Mouse (Mus musculus): ENCODE results near the gene Gm17387. TPM values are rescaled to one million over a fixed set of nuclear protein-coding genes. Genes with fewer than 3 reads are reported as not detected.

Gene Gm17387
- total and polyA plus RNA-seq, 2 experiments from 2014 or later: not detected

- Histone ChIP-seq H3K27me3 (ENCODE audit: insufficient read depth, low read length) (no peaks in the 10 kb centered on the region), H3K4me2 (ENCODE audit: low read depth, low read length, poor library complexity, severe bottlenecking) (no peak overlapping the region), H3K4me3 (ENCODE audit: low read depth, low read length) (no peak overlapping the region), H3K9me3 (ENCODE audit: low read length) (no peaks in the 10 kb centered on the region), H3K9ac (replicated peaks; ENCODE audit: low read length, poor library complexity, severe bottlenecking) (no peak overlapping the region), H3K36me3 (ENCODE audit: insufficient read depth, low read length) (no peaks in the 10 kb centered on the region), H3K4me1 (ENCODE audit: insufficient read depth, low read length) (no peaks in the 10 kb centered on the region), H3K27ac (ENCODE audit: low read depth, low read length) (no peak overlapping the region)
- WGBS: 87% methylated on average over 2 of the region's 2 CpGs
- no peak for ATAC-seq (ENCODE audit: low FRiP score)
- no peak for TF ChIP-seq CTCF (IDR thresholded peaks at IDR 0.05)
- DNase-seq (ENCODE audit: low spot score): no peak
Observed at GRCm38 (mm10) chr7:141049326-141049725, 20.4 kb downstream of the Gm17387 start.

GRCm38 (mm10) chr7:141051060-141051685 is 22.2 kb downstream of the Gm17387 start:
- no peak for DNase-seq (ENCODE audit: low spot score)
- no peak for ATAC-seq (ENCODE audit: low FRiP score)
- 67% methylated on average over 17 of the region's 17 CpGs for WGBS
- no peak for TF ChIP-seq CTCF (IDR thresholded peaks at IDR 0.05)
- no peaks in the 10 kb centered on the region for H3K36me3 ChIP-seq (ENCODE audit: insufficient read depth, low read length)
- H3K4me1 ChIP-seq (ENCODE audit: insufficient read depth, low read length): no peaks in the 10 kb centered on the region
- H3K27me3 ChIP-seq (ENCODE audit: insufficient read depth, low read length): no peaks in the 10 kb centered on the region
- no peak overlapping the region for H3K4me3 ChIP-seq (ENCODE audit: low read depth, low read length)
- H3K4me2 ChIP-seq (ENCODE audit: low read depth, low read length, poor library complexity, severe bottlenecking): no peak overlapping the region
- H3K9me3 ChIP-seq (ENCODE audit: low read length): no peaks in the 10 kb centered on the region
- no peak overlapping the region for H3K9ac ChIP-seq (replicated peaks; ENCODE audit: low read length, poor library complexity, severe bottlenecking)
- no peak overlapping the region for H3K27ac ChIP-seq (ENCODE audit: low read depth, low read length)

- no peak overlapping the region for H3K9ac ChIP-seq (replicated peaks; ENCODE audit: low read length, poor library complexity, severe bottlenecking)
- no peak overlapping the region for H3K4me3 ChIP-seq (ENCODE audit: low read depth, low read length)
- H3K4me2 ChIP-seq (ENCODE audit: low read depth, low read length, poor library complexity, severe bottlenecking): no peak overlapping the region
- H3K36me3 ChIP-seq (ENCODE audit: insufficient read depth, low read length): no peaks in the 10 kb centered on the region
- TF ChIP-seq CTCF (IDR thresholded peaks at IDR 0.05): no peak
- 89% methylated on average over 4 of the region's 4 CpGs for WGBS
- H3K9me3 ChIP-seq (ENCODE audit: low read length): no peaks in the 10 kb centered on the region
- DNase-seq (ENCODE audit: low spot score) (no peak), ATAC-seq (ENCODE audit: low FRiP score) (no peak)
- H3K27ac ChIP-seq (ENCODE audit: low read depth, low read length): no peak overlapping the region
- no peaks in the 10 kb centered on the region for H3K27me3 ChIP-seq (ENCODE audit: insufficient read depth, low read length)
- H3K4me1 ChIP-seq (ENCODE audit: insufficient read depth, low read length): no peaks in the 10 kb centered on the region
Observed at GRCm38 (mm10) chr7:141052016-141052415, 23.1 kb downstream of the Gm17387 start.

DNA sequence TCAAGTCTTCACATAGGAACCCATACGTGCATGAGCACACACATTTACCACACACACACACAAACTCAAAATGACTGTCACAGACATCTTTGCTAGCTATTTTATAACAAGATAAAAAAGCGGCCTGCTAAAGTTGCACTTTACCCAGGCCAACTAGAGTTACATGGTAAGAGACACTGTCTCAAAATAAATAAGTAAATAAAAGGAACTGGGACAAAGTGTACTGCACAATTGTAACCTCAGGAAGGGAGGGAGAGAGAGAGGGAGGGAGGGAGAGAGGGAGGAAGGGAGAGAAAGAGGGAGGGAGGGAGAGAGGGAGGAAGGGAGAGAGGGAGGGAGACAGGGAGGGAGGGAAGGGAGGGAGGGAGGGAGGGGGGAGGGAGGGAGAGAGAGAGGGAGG is 23.5 kb downstream of the Gm17387 start:
- H3K9me3 ChIP-seq (ENCODE audit: low read length): no peaks in the 10 kb centered on the region
- H3K36me3 ChIP-seq (ENCODE audit: insufficient read depth, low read length): no peaks in the 10 kb centered on the region
- WGBS: 89% methylated on average over 2 of the region's 2 CpGs
- DNase-seq (ENCODE audit: low spot score): no peak
- H3K4me2 ChIP-seq (ENCODE audit: low read depth, low read length, poor library complexity, severe bottlenecking): no peak overlapping the region
- H3K4me3 ChIP-seq (ENCODE audit: low read depth, low read length): no peak overlapping the region
- no peak for TF ChIP-seq CTCF (IDR thresholded peaks at IDR 0.05)
- H3K27me3 ChIP-seq (ENCODE audit: insufficient read depth, low read length): no peaks in the 10 kb centered on the region
- no peaks in the 10 kb centered on the region for H3K4me1 ChIP-seq (ENCODE audit: insufficient read depth, low read length)
- H3K27ac ChIP-seq (ENCODE audit: low read depth, low read length): no peak overlapping the region
- no peak overlapping the region for H3K9ac ChIP-seq (replicated peaks; ENCODE audit: low read length, poor library complexity, severe bottlenecking)
- no peak for ATAC-seq (ENCODE audit: low FRiP score)

DNA sequence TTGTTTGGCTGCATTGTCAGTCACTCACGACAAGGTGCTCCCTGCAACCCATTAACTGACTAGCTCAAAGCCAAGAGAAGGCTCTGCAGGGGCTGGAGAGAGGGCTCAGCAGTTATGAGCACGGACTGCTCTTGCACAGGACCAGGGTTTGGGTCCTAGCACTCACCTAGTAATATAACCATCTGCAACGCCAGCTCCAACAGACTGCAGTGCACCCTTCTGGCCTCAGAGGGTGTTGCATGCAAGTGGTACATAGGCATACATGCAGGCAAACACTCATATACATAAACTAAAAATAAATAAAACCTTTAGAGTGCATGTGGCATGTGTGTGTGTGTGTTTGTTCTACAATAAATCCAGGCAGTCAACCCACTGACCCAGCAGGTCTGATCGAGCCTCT is 26.9 kb downstream of the Gm17387 start:
- no peak overlapping the region for H3K4me3 ChIP-seq (ENCODE audit: low read depth, low read length)
- no peak overlapping the region for H3K27ac ChIP-seq (ENCODE audit: low read depth, low read length)
- no peak for TF ChIP-seq CTCF (IDR thresholded peaks at IDR 0.05)
- WGBS: 74% methylated on average over 4 of the region's 4 CpGs
- no peaks in the 10 kb centered on the region for H3K27me3 ChIP-seq (ENCODE audit: insufficient read depth, low read length)
- ATAC-seq (ENCODE audit: low FRiP score) (no peak), DNase-seq (ENCODE audit: low spot score) (no peak)
- no peaks in the 10 kb centered on the region for H3K9me3 ChIP-seq (ENCODE audit: low read length)
- no peak overlapping the region for H3K4me2 ChIP-seq (ENCODE audit: low read depth, low read length, poor library complexity, severe bottlenecking)
- H3K9ac ChIP-seq (replicated peaks; ENCODE audit: low read length, poor library complexity, severe bottlenecking): no peak overlapping the region
- H3K36me3 ChIP-seq (ENCODE audit: insufficient read depth, low read length): no peaks in the 10 kb centered on the region
- peaks cover 4% of the 10 kb centered on the region; the same call in 1 of the 2 replicates for H3K4me1 ChIP-seq (ENCODE audit: insufficient read depth, low read length)

- no peak for ATAC-seq (ENCODE audit: low FRiP score)
- H3K27ac ChIP-seq (ENCODE audit: low read depth, low read length): no peak overlapping the region
Observed at GRCm38 (mm10) chr7:141056976-141057375, 28.0 kb downstream of the Gm17387 start.

More at GRCm38 (mm10) chr7:141056976-141057375, 28.0 kb downstream of the Gm17387 start:
- Histone ChIP-seq H3K4me3 (ENCODE audit: low read depth, low read length) (no peak overlapping the region), H3K4me2 (ENCODE audit: low read depth, low read length, poor library complexity, severe bottlenecking) (no peak overlapping the region), H3K36me3 (ENCODE audit: insufficient read depth, low read length) (no peaks in the 10 kb centered on the region), H3K9ac (replicated peaks; ENCODE audit: low read length, poor library complexity, severe bottlenecking) (no peak overlapping the region), H3K27me3 (ENCODE audit: insufficient read depth, low read length) (no peaks in the 10 kb centered on the region), H3K9me3 (ENCODE audit: low read length) (no peaks in the 10 kb centered on the region), H3K4me1 (ENCODE audit: insufficient read depth, low read length) (peaks cover 6% of the 10 kb centered on the region; the same call in 1 of the 2 replicates)
- 96% methylated on average over 6 of the region's 6 CpGs for WGBS
- no peak for DNase-seq (ENCODE audit: low spot score)
- no peak for TF ChIP-seq CTCF (IDR thresholded peaks at IDR 0.05)

Measured in midbrain, postnatal 0 days (tissue).